18 mouse cellular contexts compared by ENCODE assay signal in the genomic region with DNA sequence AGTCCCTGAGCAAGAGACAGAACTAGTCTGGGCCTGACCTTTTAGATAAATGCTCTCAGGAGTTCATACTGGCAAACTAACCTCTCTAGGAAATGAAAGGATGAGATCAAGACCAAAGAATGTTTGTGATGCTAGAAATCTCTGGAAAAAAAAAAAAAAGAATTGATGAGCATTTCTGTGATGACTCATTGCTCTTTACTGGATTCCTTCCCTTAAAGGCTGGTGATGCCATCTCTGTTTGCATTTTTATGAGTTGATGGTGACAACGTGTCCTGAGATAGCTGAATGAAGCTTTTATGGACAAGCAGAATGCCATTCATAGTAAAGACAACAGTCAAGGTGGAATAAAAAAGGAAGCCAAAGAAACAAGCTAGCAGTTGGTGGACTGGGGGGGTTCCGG.
"Had no signal": no experiment of that assay in that cellular context is flagged by ENCODE, and none has a peak within 500 bp of the region (broad histone marks: within the 10 kb centered on the region; RNA-seq: fewer than 3 reads in every experiment).

No protein-coding gene starts in this region.

- H3K36me3 ChIP-seq: midbrain, embryonic 10.5 days; midbrain, embryonic 12.5 days; neural tube, embryonic 13.5 days; neural tube, embryonic 15.5 days; stomach, embryonic 15.5 days had no signal

- ATAC-seq: midbrain, embryonic 16.5 days had no signal

- H3K27ac ChIP-seq: macrophage; midbrain, embryonic 10.5 days; midbrain, embryonic 12.5 days; neural tube, embryonic 13.5 days; neural tube, embryonic 15.5 days; stomach, embryonic 15.5 days; stomach, postnatal 0 days had no signal

- DNase-seq: lung, adult 18-20 months; lung, embryonic 14.5 days; lung, postnatal 10 days; midbrain, embryonic 14.5 days; right cerebral cortex, postnatal 14 days; thymus, adult 2 months; thymus, postnatal 25 days; thymus, postnatal 4 days had no signal

- H3K9ac ChIP-seq: lung, embryonic 14.5 days; midbrain, embryonic 12.5 days; neural tube, embryonic 13.5 days; neural tube, embryonic 15.5 days; stomach, embryonic 15.5 days had no signal

- H3K9me3 ChIP-seq: megakaryocyte, embryonic 14.5 days; midbrain, embryonic 10.5 days; midbrain, embryonic 12.5 days; neural tube, embryonic 13.5 days; neural tube, embryonic 15.5 days; stomach, embryonic 15.5 days had no signal

- H3K27me3 ChIP-seq: megakaryocyte, embryonic 14.5 days; midbrain, embryonic 12.5 days; neural tube, embryonic 13.5 days; neural tube, embryonic 15.5 days; stomach, embryonic 15.5 days had no signal

- H3K4me2 ChIP-seq: lung, embryonic 14.5 days; midbrain, embryonic 12.5 days; neural tube, embryonic 13.5 days; neural tube, embryonic 15.5 days; stomach, embryonic 15.5 days had no signal

- H3K4me3 ChIP-seq: megakaryocyte, embryonic 14.5 days; midbrain, embryonic 10.5 days; midbrain, embryonic 12.5 days; myocyte; neural tube, embryonic 13.5 days; neural tube, embryonic 15.5 days; stomach, embryonic 15.5 days had no signal

- H3K4me1 ChIP-seq: megakaryocyte, embryonic 14.5 days; midbrain, embryonic 10.5 days; midbrain, embryonic 12.5 days; neural tube, embryonic 13.5 days; neural tube, embryonic 15.5 days; stomach, embryonic 15.5 days had no signal
